ENCODE assay signal across 9 mouse cellular contexts in the genomic region with DNA sequence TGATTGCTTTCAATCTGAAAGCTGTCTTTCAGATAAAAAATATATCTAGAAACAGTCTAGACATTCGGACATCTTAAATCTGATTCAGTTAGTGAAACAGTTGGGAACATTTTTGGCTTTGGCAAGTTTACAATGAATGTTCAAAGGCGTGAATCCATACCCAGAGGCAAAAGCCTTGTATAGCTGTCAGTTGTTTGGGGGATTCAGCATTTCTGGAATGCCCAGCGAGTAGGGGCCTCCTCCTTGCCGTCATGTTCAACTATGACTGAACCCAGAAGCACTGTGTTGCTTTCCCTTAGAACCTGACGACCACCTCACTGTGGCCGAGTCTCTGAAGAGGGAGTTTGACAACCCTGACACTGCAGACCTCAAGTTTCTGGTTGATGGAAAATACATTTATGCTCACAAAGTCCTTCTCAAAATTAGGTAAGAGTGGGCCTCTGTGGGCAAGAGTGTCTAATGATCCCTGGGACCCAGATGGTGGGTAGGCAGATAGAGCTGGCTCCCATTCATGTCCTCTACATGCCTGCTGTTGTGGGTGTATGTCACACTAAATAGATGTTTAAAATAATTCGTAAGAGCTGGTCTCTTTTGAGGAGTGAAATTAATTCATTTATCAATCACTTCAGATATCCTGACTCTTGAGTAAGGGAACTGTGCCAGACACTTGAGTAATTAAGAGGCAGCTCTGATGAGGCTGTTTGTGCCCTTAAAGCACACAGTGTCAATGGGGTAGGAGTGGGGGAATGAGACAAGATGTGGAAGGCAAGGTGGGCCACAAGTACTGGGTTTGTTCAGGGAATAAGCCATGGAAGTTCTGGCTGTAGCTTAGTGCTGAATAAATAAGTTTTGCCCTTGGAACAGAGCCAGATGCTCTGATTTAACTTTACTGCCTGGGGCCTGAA. TPM values are rescaled to one million over a fixed set of nuclear protein-coding genes. Genes with fewer than 3 reads are reported as not detected.
DNase-seq lines count a peak whose midpoint lies in the region.
"Had no signal": no experiment of that assay in that cellular context is flagged by ENCODE, and none has a peak within 500 bp of the region (broad histone marks: within the 10 kb centered on the region; RNA-seq: fewer than 3 reads in every experiment).

No protein-coding gene starts in this region.

- no peak overlapping the region for H3K27ac ChIP-seq in midbrain, embryonic 10.5 days (replicated peaks)

- peaks cover 15% of the 10 kb centered on the region for H3K4me1 ChIP-seq in midbrain, embryonic 10.5 days

- no peak overlapping the region for H3K4me3 ChIP-seq in midbrain, embryonic 10.5 days

- peaks cover 100% of the 10 kb centered on the region for H3K36me3 ChIP-seq in midbrain, embryonic 10.5 days

- H3K27me3 ChIP-seq in midbrain, embryonic 10.5 days (ENCODE audit: low read depth, poor library complexity, severe bottlenecking): peaks cover 11% of the 10 kb centered on the region; the same call in 1 of the 2 replicates

- H3K9me3 ChIP-seq in midbrain, embryonic 10.5 days (replicated peaks): no peaks in the 10 kb centered on the region

- WGBS in midbrain, embryonic 10.5 days: 87% methylated on average over 7 of the region's 7 CpGs

- DNase-seq in cerebellum, postnatal 10 days: peak; percentile 17 to 18
- DNase-seq in cerebellum, adult 9-10 months: no peak
- peak; percentile 67 for DNase-seq in layer of hippocampus, adult 11-12 months (ENCODE audit: low spot score)
- no peak for DNase-seq in layer of hippocampus, adult 9-10 months (ENCODE audit: low spot score)
- DNase-seq in brain, adult 2 months (ENCODE audit: low read depth, low spot score): peak; percentile 66
- DNase-seq in layer of hippocampus, adult 8-10 months (ENCODE audit: low spot score in 2 of 2): peak; percentile 65 to 70
- DNase-seq in adrenal gland, postnatal 10 days: no peak
- DNase-seq in midbrain, embryonic 10.5 days (ENCODE audit: low spot score): no peak
- DNase-seq: lung, postnatal 36 days had no signal

RNA-seq across cellular contexts. Expression of gene Rcbtb2, which starts 51.5 kb away (rescaled TPM):
- total RNA-seq in layer of hippocampus, adult 8-10 months (2022): 10 to 100 TPM; 25.4 to 41.4 (median 32.9) TPM
- total RNA-seq in adrenal gland, postnatal 10 days (2021): 10 to 100 TPM; 49.9 to 64.4 TPM
- polyA plus RNA-seq in midbrain, embryonic 10.5 days (2016; fragmentation: Nextera tagmentation; extraction: Ambion mirVana): 163 and 168 TPM in 2 replicates

Comparison
In these comparisons a context has a peak if more than half of its experiments do, and no peak if none do; other contexts are left out.
1. DNase-seq: peak in cerebellum, postnatal 10 days (2 of 2), layer of hippocampus, adult 11-12 months (single experiment), brain, adult 2 months (single experiment) and layer of hippocampus, adult 8-10 months (2 of 2); none in cerebellum, adult 9-10 months (single experiment), layer of hippocampus, adult 9-10 months (single experiment), adrenal gland, postnatal 10 days (single experiment) and midbrain, embryonic 10.5 days (single experiment).